Mouse (Mus musculus) CD4-positive, CD25-positive, alpha-beta regulatory T cell, adult 2 months (primary cell): ENCODE measurements around the gene Rdh16f1.
"Not testable (repeated sequence)": the region's sequence is repeated elsewhere in the genome, so short reads cannot be mapped to it uniquely, and the experiment has no call there.

Experiments used
- DNase-seq: peaks from one replicate; pipeline ENCODE4 v3.0.0-alpha.2; 2012; ENCODE audit warnings: low read depth, low spot score

Gene Rdh16f1

GRCm38 (mm10) chr10:127829121-127829520 is 69.5 kb downstream of the Rdh16f1 start:
- DNase-seq: no peak

GRCm38 (mm10) chr10:127834186-127834585 is 74.6 kb downstream of the Rdh16f1 start:
- DNase-seq: not testable (repeated sequence)

DNA sequence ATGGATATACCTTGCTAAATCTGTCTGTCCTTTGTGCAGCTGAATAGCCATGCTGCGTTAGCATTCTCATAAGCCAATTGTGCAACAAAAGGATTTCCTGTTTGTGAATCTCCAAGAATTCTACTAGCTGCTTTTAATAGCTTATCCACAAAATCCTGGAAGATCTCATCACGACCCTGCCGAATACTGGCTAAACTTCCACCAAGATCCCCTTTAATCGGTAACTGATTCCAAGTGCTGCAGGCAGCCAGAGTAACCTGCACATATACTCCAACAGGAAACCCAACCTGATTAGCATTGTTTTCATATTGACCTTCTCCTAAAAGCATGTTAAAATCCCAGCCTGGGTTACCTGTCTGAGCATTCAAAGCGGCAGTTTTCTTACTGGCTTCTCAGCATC is 75.7 kb downstream of the Rdh16f1 start:
- no peak for DNase-seq

DNA sequence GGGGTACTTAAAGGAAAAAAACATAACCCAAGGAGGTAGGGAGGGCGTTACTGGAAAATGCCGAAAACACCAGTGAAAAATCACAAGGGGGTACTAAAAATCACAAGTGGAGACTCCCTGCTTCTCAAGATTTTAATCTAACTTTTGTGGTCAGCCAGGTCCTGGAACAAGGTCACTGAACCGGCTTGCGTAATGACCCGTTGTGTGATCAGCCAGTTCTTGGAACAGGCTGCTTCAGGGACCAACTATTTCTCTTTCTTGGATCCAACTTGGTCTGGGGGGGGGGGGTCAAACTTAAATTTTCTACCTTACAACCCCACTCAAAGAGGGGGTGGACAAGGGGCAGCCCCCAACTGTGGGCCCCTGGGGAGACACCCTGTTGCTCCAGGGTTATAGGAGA is 78.2 kb downstream of the Rdh16f1 start:
- DNase-seq: not testable (repeated sequence)

- no peak for DNase-seq
These were observed 79.0 kb downstream of the Rdh16f1 start for GRCm38 (mm10) chr10:127838539-127838938.

DNA sequence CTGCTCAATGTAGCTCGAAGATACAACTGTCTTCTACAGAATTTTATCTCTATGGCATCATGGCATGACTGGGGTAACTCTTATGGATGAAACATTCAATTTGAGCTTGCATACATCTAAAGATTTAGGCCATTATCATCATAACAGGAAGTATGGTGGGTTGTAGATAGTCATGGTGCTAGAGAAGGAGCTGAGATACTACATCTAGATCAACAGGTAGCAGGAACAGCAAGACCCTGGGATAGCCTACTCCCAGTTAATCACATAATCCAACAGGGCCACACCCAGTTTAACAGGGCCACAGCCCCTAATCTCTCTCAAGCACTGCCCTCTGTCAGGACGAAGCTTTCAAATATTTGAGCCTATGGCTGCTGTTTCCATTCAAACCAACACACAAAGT is 81.2 kb downstream of the Rdh16f1 start:
- DNase-seq: no peak
